Mouse (Mus musculus) gastrocnemius, adult 2 months (tissue): ENCODE data around the gene Rhobtb3. TPM values are rescaled to one million over a fixed set of nuclear protein-coding genes. Genes with fewer than 3 reads are reported as not detected.
"Not testable (repeated sequence)": the region's sequence is repeated elsewhere in the genome, so short reads cannot be mapped to it uniquely, and the experiment has no call there.

Source experiments
- DNase-seq: peaks from one replicate; pipeline ENCODE4 v3.0.0; 2022
- H3K27ac ChIP-seq: fragments of 200-600 bp; 2 replicates; pipeline ENCODE4 v1.8.1; 2022; ENCODE audit warnings: mild to moderate bottlenecking
- H3K4me3 ChIP-seq: fragments of 200-600 bp; 2 replicates; pipeline ENCODE4 v1.8.1; 2022; ENCODE audit warnings: mild to moderate bottlenecking, moderate library complexity
- CTCF ChIP-seq: fragments of 200-600 bp; IDR thresholded peaks from 2 replicates; pipeline ENCODE4 v1.8.1; 2022; ENCODE audit warnings: antibody characterized with exemption, mild to moderate bottlenecking, moderate library complexity
- intact Hi-C: fragments of 180-260 bp; cut with DNase I; formaldehyde crosslinking; loops from one replicate; pipeline ENCODE4 v1.15.1; 2025
- total RNA-seq, 2 experiments: library from RNA; stranded (reverse); gene quantifications; 2 replicates each; pipeline ENCODE4 v1.2.3; 2021

Rhobtb3 gene
- total RNA-seq, 2 experiments from 2014 or later: 16.7 to 16.9 TPM

DNA sequence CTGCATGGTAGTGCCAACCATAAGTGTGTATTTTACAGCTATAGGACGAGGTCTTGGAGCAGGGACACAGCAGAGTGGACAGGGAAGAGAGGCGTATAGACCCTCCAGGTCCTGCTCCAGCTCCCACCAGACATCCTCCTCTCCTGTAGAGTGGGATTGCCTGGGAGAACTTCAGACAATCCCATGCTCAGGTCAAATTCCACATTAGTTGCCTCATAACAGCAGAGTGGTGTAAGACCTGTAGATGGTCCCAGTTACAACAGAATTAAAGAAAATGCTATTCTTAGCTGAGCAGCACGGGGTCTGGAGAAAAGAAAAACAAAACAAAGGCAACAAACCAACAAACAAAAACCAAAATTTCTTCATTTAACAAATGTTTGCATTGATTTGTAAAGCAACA is 101.8 kb downstream of the Rhobtb3 start:
- no peak for DNase-seq
- TF ChIP-seq CTCF: no peak
- Histone ChIP-seq H3K27ac (no peak overlapping the region), H3K4me3 (no peak overlapping the region)
- intact Hi-C loops: loop anchor here (5.0 kb wide), 1 partner anchor 35 kb away; no protein-coding TSS in a partner anchor

DNA sequence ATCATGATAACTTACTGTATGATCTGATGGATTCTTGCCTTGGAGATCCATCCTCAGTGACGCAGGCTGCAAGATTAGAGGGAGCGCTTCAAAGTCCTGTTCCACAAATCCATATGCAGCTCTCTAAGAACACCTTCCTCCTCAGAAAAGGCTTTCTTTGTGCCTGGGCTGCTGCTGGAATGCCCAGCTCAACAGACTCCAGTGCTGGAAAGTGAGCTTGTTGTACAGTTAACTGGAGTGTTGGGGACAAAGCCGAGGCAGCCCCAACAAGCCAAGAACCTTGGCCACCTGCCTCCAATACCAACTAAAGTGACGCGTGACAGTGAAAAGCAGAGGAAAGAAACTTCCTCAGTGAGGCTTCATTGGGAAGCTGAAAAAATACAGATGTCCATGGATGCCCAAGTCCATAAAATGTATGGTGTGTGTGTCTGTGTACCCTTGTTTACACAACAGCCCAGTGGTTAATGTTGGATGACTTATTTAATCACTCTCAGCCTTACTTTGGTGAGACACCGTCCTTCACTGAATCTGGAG is 102.9 kb downstream of the Rhobtb3 start:
- Histone ChIP-seq H3K27ac (peak overlapping the region; percentile 85), H3K4me3 (peak overlapping the region; percentile 84)
- intact Hi-C loops: loop anchor here (5.0 kb wide), 1 partner anchor 36 kb away; no protein-coding TSS in a partner anchor
- peak; percentile 24 for DNase-seq
- TF ChIP-seq CTCF: no peak

GRCm38 (mm10) chr13:75839719-75840481 is 103.8 kb downstream of the Rhobtb3 start, which contains the start of gene Glrx:
Glrx (plus strand) TSS chr13:75839868.
- peak within 1 kb of the TSS; percentile 85 for H3K27ac ChIP-seq
- no peak for TF ChIP-seq CTCF
- DNase-seq: peak; percentile 83
- intact Hi-C loops: loop anchor here (5.0 kb wide), 2 partner anchors 37 to 133 kb away; partner anchors contain the start of gene Ell2
- H3K4me3 ChIP-seq: peak within 1 kb of the TSS; percentile 84

DNA sequence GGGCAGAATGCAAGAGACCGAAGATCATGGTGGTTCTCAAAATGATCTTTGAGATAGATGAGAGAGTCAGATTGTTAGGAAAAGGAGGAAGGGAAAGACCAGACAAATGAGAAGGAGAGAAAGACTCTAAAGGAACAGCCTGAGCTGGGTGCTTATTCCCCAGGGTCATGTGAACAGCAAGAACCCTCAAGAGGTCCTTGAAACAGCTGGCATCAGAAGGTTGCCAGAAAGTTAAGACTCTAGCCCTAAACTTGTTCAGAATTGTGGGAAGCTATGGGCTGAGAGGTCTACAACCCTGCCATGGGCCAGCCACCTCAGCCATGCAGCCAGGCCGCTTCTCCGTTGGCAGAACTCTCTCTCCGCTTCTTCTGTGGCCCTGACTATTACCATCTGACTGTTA is 105.2 kb downstream of the Rhobtb3 start:
- no peak for TF ChIP-seq CTCF
- H3K27ac ChIP-seq: no peak overlapping the region; the same call in 1 of the 2 replicates
- intact Hi-C loops: loop anchor here (5.0 kb wide), 1 partner anchor 131 kb away; the partner anchor contains the start of gene Ell2
- DNase-seq: no peak
- H3K4me3 ChIP-seq: no peak overlapping the region

- H3K27ac ChIP-seq: no peak overlapping the region
- TF ChIP-seq CTCF: no peak
- no peak overlapping the region for H3K4me3 ChIP-seq
- DNase-seq: no peak
- intact Hi-C loops: loop anchor here (5.0 kb wide), 1 partner anchor 128 kb away; the partner anchor contains the start of gene Ell2
These were observed 108.3 kb downstream of the Rhobtb3 start for GRCm38 (mm10) chr13:75835461-75835860.

- intact Hi-C loops: no loop called here
- no peak overlapping the region for H3K27ac ChIP-seq
- no peak for TF ChIP-seq CTCF
- H3K4me3 ChIP-seq: no peak overlapping the region
- no peak for DNase-seq
These were observed 110.2 kb downstream of the Rhobtb3 start for GRCm38 (mm10) chr13:75833499-75833898.

GRCm38 (mm10) chr13:75832697-75833096 is 111.0 kb downstream of the Rhobtb3 start:
- Histone ChIP-seq H3K27ac (no peak overlapping the region), H3K4me3 (no peak overlapping the region)
- TF ChIP-seq CTCF: no peak
- intact Hi-C loops: no loop called here
- no peak for DNase-seq

DNA sequence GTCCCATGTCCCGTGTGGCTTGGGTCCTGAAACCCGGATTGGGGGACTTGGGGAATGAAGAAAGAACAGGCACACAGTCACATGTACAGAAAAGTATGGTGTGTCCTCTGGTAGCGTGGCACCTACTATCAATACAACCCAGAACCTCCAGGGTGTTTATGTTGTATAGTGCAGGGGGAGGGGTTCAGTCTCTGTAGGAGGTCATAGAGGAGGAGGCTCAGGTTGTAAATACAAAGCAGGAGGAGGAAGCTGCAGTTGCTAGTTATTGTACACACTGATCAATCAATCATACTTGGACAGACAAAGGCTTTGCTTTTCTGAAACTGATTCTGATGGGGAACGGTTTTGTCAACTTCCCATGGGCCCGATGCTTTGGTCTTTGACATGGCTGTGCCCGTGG is 112.0 kb downstream of the Rhobtb3 start:
- no peak for DNase-seq
- H3K4me3 ChIP-seq: no peak overlapping the region
- no peak overlapping the region for H3K27ac ChIP-seq
- intact Hi-C loops: no loop called here
- no peak for TF ChIP-seq CTCF

- no peak for TF ChIP-seq CTCF
- no peak overlapping the region for H3K4me3 ChIP-seq
- no peak for DNase-seq
- no peak overlapping the region for H3K27ac ChIP-seq
- intact Hi-C loops: no loop called here
These were observed 113.0 kb downstream of the Rhobtb3 start for GRCm38 (mm10) chr13:75830708-75831107.

DNA sequence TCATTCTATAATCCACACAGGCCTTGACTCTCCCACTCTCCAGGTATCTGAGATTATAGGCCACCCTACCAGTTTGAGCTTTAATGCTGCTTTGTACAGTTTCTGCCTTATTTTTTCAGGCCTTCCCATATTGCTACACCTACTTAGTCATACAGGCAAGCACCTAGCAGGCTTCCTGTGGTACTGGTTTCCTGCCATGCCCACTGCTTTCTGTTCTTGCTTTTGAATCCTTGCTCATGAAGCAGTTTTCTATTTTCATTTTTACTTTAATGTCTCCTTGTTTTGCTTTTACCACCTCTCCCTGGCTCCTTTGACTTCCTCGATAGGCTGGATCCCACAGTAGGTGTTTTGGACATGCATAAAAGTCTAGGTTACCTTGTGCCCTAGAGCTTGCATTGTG is 118.3 kb downstream of the Rhobtb3 start:
- Histone ChIP-seq H3K27ac (no peak overlapping the region), H3K4me3 (no peak overlapping the region)
- TF ChIP-seq CTCF: no peak
- DNase-seq: no peak
- intact Hi-C loops: no loop called here

GRCm38 (mm10) chr13:75824611-75825319 is 119.0 kb downstream of the Rhobtb3 start:
- intact Hi-C loops: no loop called here
- Histone ChIP-seq H3K4me3 (no peak overlapping the region), H3K27ac (no peak overlapping the region)
- no peak for TF ChIP-seq CTCF
- DNase-seq: no peak

- no peak for TF ChIP-seq CTCF
- intact Hi-C loops: no loop called here
- Histone ChIP-seq H3K4me3 (no peak overlapping the region), H3K27ac (no peak overlapping the region)
- DNase-seq: no peak
These were observed 120.5 kb downstream of the Rhobtb3 start for GRCm38 (mm10) chr13:75823201-75823600.

- DNase-seq, intact Hi-C loops: not testable (repeated sequence)
These were observed 121.4 kb downstream of the Rhobtb3 start for GRCm38 (mm10) chr13:75822366-75822765.

More at GRCm38 (mm10) chr13:75822366-75822765, 121.4 kb downstream of the Rhobtb3 start:
- H3K4me3 ChIP-seq, H3K27ac ChIP-seq: not testable (repeated sequence)
